Mouse (Mus musculus) heart, adult 2 months (tissue): ENCODE measurements around the gene Rnase1. TPM values are rescaled to one million over a fixed set of nuclear protein-coding genes. Genes with fewer than 3 reads are reported as not detected.

ENCODE experiments used
- DNase-seq, 2 experiments: peaks; one replicate each; pipeline ENCODE4 v3.0.0; 2021
- H3K27ac ChIP-seq: fragments of 200-600 bp; 2 replicates; pipeline ENCODE4 v1.8.1; 2022
- H3K27me3 ChIP-seq: fragments of 200-500 bp; 2 replicates; pipeline ENCODE4 v1.6.1; 2012; ENCODE audit warnings: mild to moderate bottlenecking, low read length, inconsistent platforms, mixed read lengths; ENCODE audit not compliant: control insufficient read depth, insufficient read depth
- H3K36me3 ChIP-seq: fragments of 200-500 bp; 2 replicates; pipeline ENCODE4 v1.6.1; 2012; ENCODE audit warnings: low read length, inconsistent platforms; ENCODE audit not compliant: control insufficient read depth, insufficient read depth
- H3K4me1 ChIP-seq: fragments of 200-500 bp; 2 replicates; pipeline ENCODE4 v1.6.1; 2011; ENCODE audit warnings: low read length; ENCODE audit not compliant: control insufficient read depth, insufficient read depth
- H3K4me3 ChIP-seq: fragments of 200-600 bp; 2 replicates; pipeline ENCODE4 v1.8.1; 2022
- H3K79me2 ChIP-seq: fragments of 200-500 bp; replicated peaks from 2 replicates; pipeline ENCODE4 v1.6.1; 2012; ENCODE audit warnings: mild to moderate bottlenecking, inconsistent platforms, low read length, moderate library complexity, mixed read lengths; ENCODE audit not compliant: control insufficient read depth, insufficient read depth
- H3K9ac ChIP-seq: fragments of 200-500 bp; 2 replicates; pipeline ENCODE4 v1.6.1; 2012; ENCODE audit warnings: low read depth, mild to moderate bottlenecking, control low read depth, inconsistent platforms, low read length, mixed read lengths
- CTCF ChIP-seq: fragments of 200-600 bp; IDR thresholded peaks from 2 replicates; pipeline ENCODE4 v1.8.1; 2022; ENCODE audit warnings: antibody characterized with exemption, mild to moderate bottlenecking, moderate library complexity
- EP300 ChIP-seq: fragments of 200-500 bp; IDR thresholded peaks from 2 replicates; pipeline ENCODE4 v1.6.1; 2011; ENCODE audit warnings: low read depth, low read length, control low read depth; ENCODE audit not compliant: insufficient read depth
- POLR2A ChIP-seq: fragments of 200-500 bp; IDR thresholded peaks from 2 replicates; pipeline ENCODE4 v1.6.1; 2011; ENCODE audit warnings: mild to moderate bottlenecking, low read depth, low read length, control low read depth; ENCODE audit not compliant: insufficient read depth
- WGBS: fragments of 180-500 bp; shearing (Covaris S2); methylation state at CpG from one replicate; pipeline ENCODE4 v1.1.7; 2018; 5-methylcytosine and 5-hydroxymethylcytosine counted together
- intact Hi-C: fragments of 180-260 bp; cut with DNase I; formaldehyde crosslinking; loops from one replicate; pipeline ENCODE4 v1.15.1; 2025
- polyA plus RNA-seq: library from polyadenylated mRNA; depleted of rRNA; stranded (reverse); fragments of >200 nt; gene quantifications from 2 replicates; pipeline ENCODE4 v1.2.3, GENCODE M21; 2012
- total RNA-seq, 2 experiments: library from RNA; stranded (reverse); gene quantifications; 2 replicates each; pipeline ENCODE4 v1.2.3; 2021

The Rnase1 gene
- total and polyA plus RNA-seq, 3 experiments, result 0.42 to 0.84 (median 0.76) TPM

- TF ChIP-seq CTCF (no peak), POLR2A (no peak), EP300 (no peak)
- Histone ChIP-seq H3K4me1 (no peaks in the 10 kb centered on the region), H3K27ac (no peak overlapping the region), H3K27me3 (no peaks in the 10 kb centered on the region), H3K9ac (no peak overlapping the region), H3K4me3 (no peak overlapping the region), H3K36me3 (no peaks in the 10 kb centered on the region), H3K79me2 (no peaks in the 10 kb centered on the region)
- WGBS, result 69% methylated on average over 2 of the region's 2 CpGs
- no peak for DNase-seq
- intact Hi-C loops, result loop anchor here (5.0 kb wide), 1 partner anchor 35 kb away; the partner anchor contains the start of gene Rnase2b
Measured at GRCm38 (mm10) chr14:51127648-51128258, 18.8 kb downstream of the Rnase1 start.

DNA sequence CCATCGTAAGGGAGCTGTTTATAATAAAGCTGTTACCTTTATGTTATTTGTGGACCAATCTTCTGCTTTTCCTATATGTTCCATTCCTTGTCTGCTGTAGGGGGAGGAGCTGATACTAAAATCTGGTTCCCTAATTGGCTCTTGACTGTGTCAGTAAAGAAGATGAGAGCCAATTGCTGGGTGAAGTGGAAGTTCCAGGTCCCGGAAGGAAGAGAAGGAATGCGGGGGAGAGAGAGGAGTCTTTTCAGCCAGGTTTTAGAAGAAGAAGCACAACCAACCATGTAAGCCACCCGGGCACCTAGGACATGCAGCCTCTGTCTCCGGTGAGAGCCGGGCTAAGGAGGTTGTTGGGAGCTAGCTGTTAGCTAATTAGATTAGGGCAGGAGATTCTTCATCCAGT lies 20.9 kb downstream of the Rnase1 start:
- Histone ChIP-seq H3K79me2 (no peaks in the 10 kb centered on the region), H3K27me3 (no peaks in the 10 kb centered on the region), H3K4me3 (no peak overlapping the region), H3K4me1 (no peaks in the 10 kb centered on the region), H3K27ac (no peak overlapping the region), H3K9ac (no peak overlapping the region), H3K36me3 (no peaks in the 10 kb centered on the region)
- TF ChIP-seq POLR2A, result no peak
- TF ChIP-seq CTCF, result no peak
- TF ChIP-seq EP300, result no peak
- DNase-seq, result no peak
- intact Hi-C loops, result loop anchor here (5.0 kb wide), 1 partner anchor 37 kb away; the partner anchor contains the start of gene Rnase2b
- WGBS, result 86% methylated on average over 6 of the region's 6 CpGs

DNA sequence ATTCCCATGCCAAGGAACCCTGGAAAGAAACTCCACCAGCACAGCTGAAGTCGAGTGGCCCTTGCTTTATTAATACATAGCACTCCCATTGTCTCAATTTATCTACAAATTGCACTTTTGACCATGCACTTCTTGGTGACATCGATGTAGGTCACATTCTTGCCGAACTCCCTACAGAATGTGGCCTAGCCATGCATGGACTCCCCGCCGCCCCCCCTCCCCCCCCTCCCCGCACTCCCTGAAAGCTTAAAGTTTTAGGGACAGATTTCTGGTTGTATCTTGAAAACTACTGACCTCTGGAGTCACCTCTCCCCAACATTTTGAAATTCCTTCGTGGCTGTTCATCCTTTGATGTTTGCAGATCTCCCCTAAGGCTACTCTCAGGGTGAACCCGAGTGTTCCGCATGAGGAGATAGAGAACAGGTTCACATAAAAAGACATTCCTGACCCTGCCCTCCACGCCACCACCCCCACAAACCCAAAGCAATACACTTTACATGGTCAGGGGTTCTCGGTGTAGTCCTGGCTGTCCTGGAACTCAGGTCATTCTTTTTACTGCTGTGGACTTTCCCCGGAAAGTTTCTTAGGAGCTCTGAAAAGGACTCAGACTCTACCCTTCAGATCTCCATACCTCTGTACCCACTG lies 32.5 kb downstream of the Rnase1 start, which contains the start of gene Eddm3b:
TSS of gene Eddm3b (plus strand) at position 511 of the 645 bp plus-strand sequence.
- Histone ChIP-seq H3K27ac (no peak within 1 kb of the TSS), H3K9ac (no peak within 1 kb of the TSS), H3K4me3 (no peak within 1 kb of the TSS), H3K4me1 (no peaks in the 10 kb centered on the region), H3K27me3 (no peaks in the 10 kb centered on the region), H3K79me2 (no peaks in the 10 kb centered on the region), H3K36me3 (no peaks in the 10 kb centered on the region)
- TF ChIP-seq EP300, result no peak
- TF ChIP-seq CTCF, result no peak
- TF ChIP-seq POLR2A, result no peak
- no peak for DNase-seq
- 64% methylated on average over 12 of the region's 12 CpGs for WGBS
- intact Hi-C loops, result no loop called here

GRCm38 (mm10) chr14:51113476-51113875 lies 33.1 kb downstream of the Rnase1 start:
- H3K27ac ChIP-seq, result no peak overlapping the region
- no peaks in the 10 kb centered on the region for H3K36me3 ChIP-seq
- no peak overlapping the region for H3K4me3 ChIP-seq
- WGBS, result 59% methylated on average over 9 of the region's 9 CpGs
- H3K27me3 ChIP-seq, result no peaks in the 10 kb centered on the region
- H3K9ac ChIP-seq, result no peak overlapping the region
- no peaks in the 10 kb centered on the region for H3K79me2 ChIP-seq
- no peak for DNase-seq
- H3K4me1 ChIP-seq, result no peaks in the 10 kb centered on the region
- TF ChIP-seq CTCF, result no peak
- no peak for TF ChIP-seq EP300
- TF ChIP-seq POLR2A, result no peak
- intact Hi-C loops, result no loop called here

- Histone ChIP-seq H3K27me3 (no peaks in the 10 kb centered on the region), H3K4me3 (no peak overlapping the region), H3K9ac (no peak overlapping the region), H3K36me3 (peaks cover 2% of the 10 kb centered on the region), H3K27ac (no peak overlapping the region), H3K79me2 (no peaks in the 10 kb centered on the region), H3K4me1 (no peaks in the 10 kb centered on the region)
- TF ChIP-seq POLR2A (no peak), CTCF (no peak), EP300 (no peak)
- intact Hi-C loops, result no loop called here
- WGBS, result 41% methylated on average over 3 of the region's 3 CpGs
- no peak for DNase-seq
Measured at GRCm38 (mm10) chr14:51111966-51112365, 34.6 kb downstream of the Rnase1 start.

- intact Hi-C loops, result no loop called here
- no peaks in the 10 kb centered on the region for H3K4me1 ChIP-seq
- no peak overlapping the region for H3K4me3 ChIP-seq
- no peak for TF ChIP-seq CTCF
- peaks cover 2% of the 10 kb centered on the region for H3K36me3 ChIP-seq
- no peaks in the 10 kb centered on the region for H3K27me3 ChIP-seq
- H3K27ac ChIP-seq, result peak overlapping the region; percentile 45; the same call in 1 of the 2 replicates
- H3K9ac ChIP-seq, result no peak overlapping the region
- DNase-seq, result peak in 1 of 2 experiments; percentile 0
- no peaks in the 10 kb centered on the region for H3K79me2 ChIP-seq
Measured at GRCm38 (mm10) chr14:51106449-51106967, 40.1 kb downstream of the Rnase1 start.
